Mouse (Mus musculus) heart, adult 2 months (tissue): ENCODE data around the gene Neb. TPM values are rescaled to one million over a fixed set of nuclear protein-coding genes. Genes with fewer than 3 reads are reported as not detected.

Experiments
- DNase-seq, 2 experiments: peaks; one replicate each; pipeline ENCODE4 v3.0.0; 2021
- H3K27ac ChIP-seq: fragments of 200-600 bp; 2 replicates; pipeline ENCODE4 v1.8.1; 2022
- H3K27me3 ChIP-seq: fragments of 200-500 bp; 2 replicates; pipeline ENCODE4 v1.6.1; 2012; ENCODE audit warnings: mild to moderate bottlenecking, low read length, inconsistent platforms, mixed read lengths; ENCODE audit not compliant: control insufficient read depth, insufficient read depth
- H3K36me3 ChIP-seq: fragments of 200-500 bp; 2 replicates; pipeline ENCODE4 v1.6.1; 2012; ENCODE audit warnings: low read length, inconsistent platforms; ENCODE audit not compliant: control insufficient read depth, insufficient read depth
- H3K4me1 ChIP-seq: fragments of 200-500 bp; 2 replicates; pipeline ENCODE4 v1.6.1; 2011; ENCODE audit warnings: low read length; ENCODE audit not compliant: control insufficient read depth, insufficient read depth
- H3K4me3 ChIP-seq: fragments of 200-600 bp; 2 replicates; pipeline ENCODE4 v1.8.1; 2022
- H3K79me2 ChIP-seq: fragments of 200-500 bp; replicated peaks from 2 replicates; pipeline ENCODE4 v1.6.1; 2012; ENCODE audit warnings: mild to moderate bottlenecking, inconsistent platforms, low read length, moderate library complexity, mixed read lengths; ENCODE audit not compliant: control insufficient read depth, insufficient read depth
- H3K9ac ChIP-seq: fragments of 200-500 bp; 2 replicates; pipeline ENCODE4 v1.6.1; 2012; ENCODE audit warnings: low read depth, mild to moderate bottlenecking, control low read depth, inconsistent platforms, low read length, mixed read lengths
- CTCF ChIP-seq: fragments of 200-600 bp; IDR thresholded peaks from 2 replicates; pipeline ENCODE4 v1.8.1; 2022; ENCODE audit warnings: antibody characterized with exemption, mild to moderate bottlenecking, moderate library complexity
- EP300 ChIP-seq: fragments of 200-500 bp; IDR thresholded peaks from 2 replicates; pipeline ENCODE4 v1.6.1; 2011; ENCODE audit warnings: low read depth, low read length, control low read depth; ENCODE audit not compliant: insufficient read depth
- POLR2A ChIP-seq: fragments of 200-500 bp; IDR thresholded peaks from 2 replicates; pipeline ENCODE4 v1.6.1; 2011; ENCODE audit warnings: mild to moderate bottlenecking, low read depth, low read length, control low read depth; ENCODE audit not compliant: insufficient read depth
- WGBS: fragments of 180-500 bp; shearing (Covaris S2); methylation state at CpG from one replicate; pipeline ENCODE4 v1.1.7; 2018; 5-methylcytosine and 5-hydroxymethylcytosine counted together
- intact Hi-C: fragments of 180-260 bp; cut with DNase I; formaldehyde crosslinking; loops from one replicate; pipeline ENCODE4 v1.15.1; 2025
- polyA plus RNA-seq: library from polyadenylated mRNA; depleted of rRNA; stranded (reverse); fragments of >200 nt; gene quantifications from 2 replicates; pipeline ENCODE4 v1.2.3, GENCODE M21; 2012
- total RNA-seq, 2 experiments: library from RNA; stranded (reverse); gene quantifications; 2 replicates each; pipeline ENCODE4 v1.2.3; 2021

Gene Neb
- total and polyA plus RNA-seq, 3 experiments: 1.0 to 10.2 (median 7.6) TPM

DNA sequence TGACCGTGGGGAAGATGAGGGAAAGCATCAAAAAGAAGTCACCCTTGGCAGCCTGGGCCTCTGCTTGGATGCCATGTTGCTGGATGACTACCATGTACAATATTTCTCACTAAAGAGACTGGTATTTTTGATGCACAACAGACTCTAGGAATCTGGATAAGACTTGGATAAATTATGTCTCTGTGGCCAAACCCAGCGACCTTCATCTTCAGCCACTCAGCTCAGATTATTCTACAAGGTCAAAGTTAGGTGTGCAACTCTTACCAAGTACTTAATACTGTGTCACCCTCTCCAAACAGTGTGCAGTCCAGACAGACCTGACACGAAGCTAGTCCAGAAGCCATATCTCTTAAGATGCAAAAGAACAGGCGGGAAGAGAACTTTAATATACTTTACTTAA is 60.8 kb downstream of the Neb start:
- no peak overlapping the region for H3K4me3 ChIP-seq
- H3K36me3 ChIP-seq: no peaks in the 10 kb centered on the region; the same call in 1 of the 2 replicates
- H3K79me2 ChIP-seq: no peaks in the 10 kb centered on the region
- DNase-seq: no peak
- H3K27me3 ChIP-seq: no peaks in the 10 kb centered on the region
- no peak for TF ChIP-seq POLR2A
- H3K4me1 ChIP-seq: peaks cover 1% of the 10 kb centered on the region; the same call in 1 of the 2 replicates
- no peak overlapping the region for H3K27ac ChIP-seq
- H3K9ac ChIP-seq: no peak overlapping the region
- intact Hi-C loops: no loop called here
- WGBS: 80% methylated on average over 4 of the region's 4 CpGs

DNA sequence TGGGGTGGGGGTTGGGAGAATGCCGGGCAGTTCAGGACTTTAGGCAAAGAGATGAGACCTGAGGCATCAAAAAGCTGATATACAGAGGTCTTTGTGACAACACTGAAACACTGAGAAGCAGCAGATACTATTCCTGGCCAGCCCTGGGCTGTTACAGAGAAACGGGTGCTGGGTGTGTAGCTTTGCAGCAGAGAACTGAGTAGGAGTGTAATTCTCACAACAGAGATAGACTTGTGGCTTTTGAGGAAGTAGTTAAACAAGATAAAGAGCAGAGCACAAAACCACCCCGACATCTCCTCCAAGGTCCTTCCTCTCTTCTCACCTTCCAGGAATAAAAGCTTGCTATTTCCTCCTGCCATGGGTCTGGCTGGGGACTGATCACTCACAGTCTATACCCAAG is 62.5 kb downstream of the Neb start:
- Histone ChIP-seq H3K79me2 (no peaks in the 10 kb centered on the region), H3K9ac (no peak overlapping the region), H3K27ac (no peak overlapping the region), H3K4me3 (no peak overlapping the region), H3K4me1 (no peaks in the 10 kb centered on the region), H3K36me3 (no peaks in the 10 kb centered on the region), H3K27me3 (no peaks in the 10 kb centered on the region)
- DNase-seq: no peak
- intact Hi-C loops: no loop called here
- no peak for TF ChIP-seq EP300
- no peak for TF ChIP-seq POLR2A
- TF ChIP-seq CTCF: no peak
- WGBS: 28% methylated on average over 3 of the region's 3 CpGs

DNA sequence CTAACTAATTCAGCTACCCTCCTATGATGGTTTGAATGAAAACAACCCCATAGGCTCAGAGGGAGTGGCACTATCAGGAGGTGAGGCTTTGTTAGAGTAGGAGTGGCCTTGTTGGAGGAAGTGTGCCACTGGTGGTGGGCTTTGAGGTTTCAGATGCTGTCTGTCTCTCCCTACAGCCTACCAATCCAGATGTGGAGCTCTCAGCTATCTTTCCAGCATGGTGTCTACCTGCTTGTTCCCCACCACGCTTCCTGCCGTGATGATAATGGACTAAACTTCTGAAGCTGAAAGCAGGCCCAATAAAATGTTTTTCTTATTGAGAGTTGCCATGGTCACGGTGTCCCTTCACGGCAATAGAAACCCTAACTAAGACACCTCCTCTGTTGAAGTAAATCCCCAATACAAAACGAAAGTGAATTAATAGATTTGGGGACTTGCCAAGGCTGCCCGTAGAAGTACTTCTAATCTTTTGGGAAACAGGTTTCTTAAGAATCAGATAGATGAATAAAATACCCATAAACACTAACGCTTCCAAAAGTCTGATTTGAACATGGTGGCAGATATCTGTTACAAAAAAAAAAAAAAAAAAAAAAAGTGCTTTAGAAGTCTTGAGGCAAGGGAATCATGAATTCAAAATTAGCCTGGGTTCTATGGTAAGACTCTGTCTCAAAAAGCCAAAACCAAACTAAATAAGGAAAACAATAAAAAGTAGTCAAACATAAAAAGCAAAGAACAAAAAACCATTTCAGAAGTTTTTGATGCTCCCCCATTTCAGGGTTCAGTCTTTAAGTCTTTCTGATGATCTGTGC is 63.1 kb downstream of the Neb start:
- intact Hi-C loops: no loop called here
- Histone ChIP-seq H3K4me1 (no peaks in the 10 kb centered on the region), H3K36me3 (no peaks in the 10 kb centered on the region), H3K27ac (no peak overlapping the region), H3K79me2 (no peaks in the 10 kb centered on the region), H3K9ac (no peak overlapping the region), H3K4me3 (no peak overlapping the region), H3K27me3 (no peaks in the 10 kb centered on the region)
- WGBS: 82% methylated on average over 7 of the region's 7 CpGs
- no peak for DNase-seq
- TF ChIP-seq POLR2A: no peak
- no peak for TF ChIP-seq EP300
- no peak for TF ChIP-seq CTCF

DNA sequence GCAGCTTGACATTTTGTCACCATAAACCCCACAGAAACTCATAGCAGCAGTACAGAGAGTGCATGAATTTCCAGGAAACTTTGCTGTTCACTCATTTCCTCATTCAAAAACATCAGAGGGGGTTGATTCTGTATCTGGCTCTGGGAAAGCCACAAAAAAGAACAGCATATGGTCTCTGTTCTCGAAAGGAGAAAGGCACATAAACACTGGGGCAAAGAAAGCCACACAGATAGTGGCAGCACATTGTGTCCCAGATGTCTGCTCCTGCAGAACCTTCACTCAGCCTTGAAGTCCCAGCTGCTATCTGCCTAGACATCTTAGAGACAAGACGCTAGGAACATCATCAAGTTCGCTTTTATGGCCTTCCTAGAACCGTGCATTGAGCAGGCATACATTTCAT is 67.5 kb downstream of the Neb start:
- TF ChIP-seq POLR2A: no peak
- no peak for TF ChIP-seq EP300
- no peak for TF ChIP-seq CTCF
- H3K9ac ChIP-seq: no peak overlapping the region
- no peak overlapping the region for H3K4me3 ChIP-seq
- no peak for DNase-seq
- no peaks in the 10 kb centered on the region for H3K79me2 ChIP-seq
- H3K4me1 ChIP-seq: no peaks in the 10 kb centered on the region; the same call in 1 of the 2 replicates
- no peaks in the 10 kb centered on the region for H3K36me3 ChIP-seq
- no peak overlapping the region for H3K27ac ChIP-seq
- H3K27me3 ChIP-seq: no peaks in the 10 kb centered on the region
- WGBS: 76% methylated on average over 4 of the region's 4 CpGs
- intact Hi-C loops: no loop called here

DNA sequence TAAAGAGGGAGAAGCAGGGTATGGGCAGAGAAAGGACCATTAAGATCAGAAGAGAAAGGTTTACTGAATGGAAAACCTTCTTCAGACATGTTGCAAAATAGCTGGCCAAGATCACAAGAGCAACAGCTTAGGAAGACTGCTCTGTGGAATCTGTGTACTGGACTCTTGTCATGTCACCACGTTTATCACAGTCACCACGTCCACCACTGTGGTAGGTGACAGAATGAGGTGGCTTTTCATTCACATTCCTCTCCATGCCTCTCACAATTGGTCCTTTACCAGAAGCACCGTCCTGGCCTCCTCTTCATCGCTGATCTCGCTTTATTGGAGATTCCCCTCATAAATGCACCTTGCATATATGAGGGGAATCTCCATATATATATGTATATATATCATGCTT is 71.6 kb downstream of the Neb start:
- DNase-seq: no peak
- Histone ChIP-seq H3K27me3 (no peaks in the 10 kb centered on the region), H3K4me3 (no peak overlapping the region), H3K9ac (no peak overlapping the region), H3K36me3 (no peaks in the 10 kb centered on the region), H3K4me1 (no peaks in the 10 kb centered on the region; the same call in 1 of the 2 replicates), H3K79me2 (no peaks in the 10 kb centered on the region), H3K27ac (no peak overlapping the region)
- TF ChIP-seq POLR2A (no peak), EP300 (no peak), CTCF (no peak)
- intact Hi-C loops: no loop called here
- WGBS: 58% methylated on average over 5 of the region's 5 CpGs

DNA sequence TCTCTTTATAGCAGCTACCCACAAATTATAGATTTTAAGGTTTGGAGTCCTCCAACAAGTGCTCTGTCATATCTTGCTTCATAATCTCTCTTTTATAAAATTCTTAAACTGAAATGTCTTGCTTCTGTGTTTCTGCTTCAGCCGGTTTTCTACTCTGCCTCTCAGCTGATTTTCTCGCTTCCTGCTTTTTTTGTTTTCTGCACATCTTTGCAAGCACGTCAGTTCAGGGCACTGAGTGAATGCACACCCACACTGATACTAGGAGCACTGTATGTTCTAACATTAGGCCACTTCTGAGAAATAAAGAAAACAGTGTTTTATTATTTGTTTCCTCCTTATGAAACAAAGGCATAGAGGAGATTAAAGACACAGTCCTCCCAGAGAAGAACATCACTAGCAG is 73.7 kb downstream of the Neb start:
- no peak overlapping the region for H3K9ac ChIP-seq
- intact Hi-C loops: loop anchor here (5.0 kb wide), 1 partner anchor 288 kb away; no protein-coding TSS in a partner anchor
- no peaks in the 10 kb centered on the region for H3K36me3 ChIP-seq
- H3K4me1 ChIP-seq: no peaks in the 10 kb centered on the region; the same call in 1 of the 2 replicates
- H3K27me3 ChIP-seq: no peaks in the 10 kb centered on the region
- H3K79me2 ChIP-seq: no peaks in the 10 kb centered on the region
- H3K27ac ChIP-seq: no peak overlapping the region
- no peak for TF ChIP-seq EP300
- no peak for TF ChIP-seq POLR2A
- no peak for TF ChIP-seq CTCF
- no peak for DNase-seq
- 72% methylated on average over 3 of the region's 3 CpGs for WGBS
- H3K4me3 ChIP-seq: no peak overlapping the region
